Mouse (Mus musculus): ENCODE measurements around the gene Slc30a1.

DNA sequence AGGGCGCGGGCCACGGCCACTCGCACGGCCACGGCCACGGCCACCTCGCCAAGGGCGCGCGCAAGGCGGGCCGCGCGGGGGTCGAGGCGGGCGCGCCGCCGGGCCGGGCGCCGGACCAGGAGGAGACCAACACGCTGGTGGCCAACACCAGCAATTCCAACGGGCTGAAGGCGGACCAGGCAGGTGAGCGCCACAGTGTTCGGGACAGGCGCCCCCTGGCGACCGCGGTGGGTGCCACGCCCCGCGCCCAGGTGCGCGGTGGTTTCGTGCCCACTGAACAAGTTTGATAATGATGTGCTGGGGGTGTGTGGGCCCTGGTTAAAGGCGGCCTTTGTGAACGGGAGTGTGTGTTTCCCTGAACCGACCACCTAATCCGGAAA lies 854 bp downstream of the Slc30a1 start:
- peak; percentile 82 for TF ChIP-seq CTCF (IDR thresholded peaks at IDR 0.05; ENCODE audit: low read depth, low read length)
- no peak for TF ChIP-seq POLR2A (IDR thresholded peaks at IDR 0.05; ENCODE audit: insufficient read depth, low read length)
- TF ChIP-seq EP300 (IDR thresholded peaks at IDR 0.05; ENCODE audit: insufficient read depth, low read depth, low read length) = no peak

All from ES-Bruce4 (cell line).